Mouse (Mus musculus) ES-Bruce4 (cell line): Measurements from ENCODE around the gene Agap1. TPM values are rescaled to one million over a fixed set of nuclear protein-coding genes. Genes with fewer than 3 reads are reported as not detected.

Experiments used
- H3K27ac ChIP-seq: 2 replicates; pipeline ENCODE4 v1.5.1; 2012; ENCODE audit warnings: low read length, inconsistent platforms; ENCODE audit not compliant: insufficient read depth
- H3K27me3 ChIP-seq: 2 replicates; pipeline ENCODE4 v1.6.1; 2012; ENCODE audit warnings: mild to moderate bottlenecking, low read length, inconsistent platforms; ENCODE audit not compliant: control insufficient read depth, poor library complexity, insufficient read depth, severe bottlenecking
- H3K36me3 ChIP-seq: 2 replicates; pipeline ENCODE4 v1.6.1; 2012; ENCODE audit warnings: inconsistent platforms, mild to moderate bottlenecking, low read length, moderate library complexity; ENCODE audit not compliant: control insufficient read depth, poor library complexity, insufficient read depth, severe bottlenecking
- H3K4me1 ChIP-seq: one replicate; pipeline ENCODE4 v1.8.1; 2011; ENCODE audit warnings: low read length; ENCODE audit not compliant: control insufficient read depth, insufficient read depth
- H3K4me3 ChIP-seq: 2 replicates; pipeline ENCODE4 v1.5.1; 2011; ENCODE audit warnings: low read depth, mild to moderate bottlenecking, low read length
- H3K9ac ChIP-seq: 2 replicates; pipeline ENCODE4 v1.6.1; 2012; ENCODE audit warnings: low read depth, mild to moderate bottlenecking, inconsistent platforms; ENCODE audit not compliant: poor library complexity, severe bottlenecking
- H3K9me3 ChIP-seq: replicated peaks from 2 replicates; pipeline ENCODE4 v1.6.1; 2012; ENCODE audit warnings: mild to moderate bottlenecking, low read length, inconsistent platforms; ENCODE audit not compliant: control insufficient read depth, poor library complexity, insufficient read depth, severe bottlenecking
- CTCF ChIP-seq: IDR thresholded peaks from one replicate; pipeline ENCODE4 v1.8.1; 2011; ENCODE audit warnings: low read depth, low read length
- EP300 ChIP-seq: IDR thresholded peaks from 2 replicates; pipeline ENCODE4 v1.6.1; 2011; ENCODE audit warnings: low read depth, low read length; ENCODE audit not compliant: insufficient read depth
- POLR2A ChIP-seq: IDR thresholded peaks from one replicate; pipeline ENCODE4 v1.8.1; 2011; ENCODE audit warnings: low read length; ENCODE audit not compliant: insufficient read depth
- polyA plus RNA-seq: library from polyadenylated mRNA; stranded (reverse); fragments of >200 nt; gene quantifications from 2 replicates; pipeline ENCODE4 v1.2.4, GENCODE M21; 2011; ENCODE audit warnings: low read depth; ENCODE audit not compliant: missing spikeins, insufficient read depth, insufficient read length

Gene Agap1
- polyA plus RNA-seq, 1 experiment: 31.0 TPM

DNA sequence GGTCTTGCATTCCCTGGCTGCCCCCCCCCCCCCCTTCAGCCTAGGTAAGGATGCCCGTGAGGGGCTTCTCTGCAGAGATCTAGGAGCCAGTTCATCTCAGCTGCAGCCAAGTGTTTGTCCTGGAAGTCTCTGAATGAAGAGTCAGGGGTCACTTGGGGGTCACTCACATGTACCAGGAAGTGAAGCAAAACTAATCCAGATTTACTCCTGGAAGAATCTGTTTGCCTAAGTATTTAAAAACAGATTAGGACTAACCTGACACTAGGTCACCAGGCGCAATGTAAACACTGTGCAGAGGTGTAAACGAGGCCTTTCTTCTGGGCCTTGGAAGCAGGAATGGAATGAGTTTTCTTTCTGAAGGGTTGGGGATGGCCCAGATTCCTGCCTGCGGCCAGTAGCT is 431.1 kb downstream of the Agap1 start:
- Histone ChIP-seq H3K27ac (no peak overlapping the region), H3K4me1 (peaks cover 2% of the 10 kb centered on the region), H3K4me3 (no peak overlapping the region), H3K36me3 (no peaks in the 10 kb centered on the region), H3K9me3 (no peaks in the 10 kb centered on the region), H3K27me3 (no peaks in the 10 kb centered on the region), H3K9ac (no peak overlapping the region)
- TF ChIP-seq EP300 (no peak), CTCF (no peak), POLR2A (no peak)

- no peak overlapping the region for H3K27ac ChIP-seq
- H3K9me3 ChIP-seq: no peaks in the 10 kb centered on the region
- TF ChIP-seq EP300: no peak
- no peak for TF ChIP-seq CTCF
- TF ChIP-seq POLR2A: no peak
- no peaks in the 10 kb centered on the region for H3K27me3 ChIP-seq
- H3K4me3 ChIP-seq: no peak overlapping the region
- no peaks in the 10 kb centered on the region for H3K36me3 ChIP-seq
- H3K4me1 ChIP-seq: no peaks in the 10 kb centered on the region
- no peak overlapping the region for H3K9ac ChIP-seq
Observed at GRCm38 (mm10) chr1:89891400-89891799, 436.8 kb downstream of the Agap1 start.

DNA sequence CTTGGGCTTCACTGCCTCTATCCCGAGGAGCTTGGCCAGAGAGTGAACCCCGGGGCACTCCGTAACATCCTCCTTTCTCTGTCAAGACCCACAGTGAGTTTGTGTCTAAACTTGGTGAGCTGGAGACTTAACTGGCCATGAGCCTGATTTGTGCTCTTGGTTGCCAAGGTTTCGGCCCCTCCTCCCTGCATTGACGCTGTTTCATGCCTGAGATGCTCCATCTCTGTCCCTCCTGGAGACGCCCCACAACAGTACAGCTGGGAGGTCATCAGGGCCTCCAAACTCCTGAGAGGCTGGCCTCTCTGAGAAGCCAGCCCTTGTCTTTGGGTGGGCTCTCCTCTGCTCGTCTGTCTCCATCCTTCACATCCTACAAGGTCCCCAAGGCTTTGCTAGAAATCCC is 437.7 kb downstream of the Agap1 start:
- H3K27ac ChIP-seq: no peak overlapping the region
- no peaks in the 10 kb centered on the region for H3K27me3 ChIP-seq
- no peaks in the 10 kb centered on the region for H3K9me3 ChIP-seq
- no peak overlapping the region for H3K9ac ChIP-seq
- no peaks in the 10 kb centered on the region for H3K4me1 ChIP-seq
- H3K4me3 ChIP-seq: no peak overlapping the region
- TF ChIP-seq POLR2A (no peak), EP300 (no peak)
- no peaks in the 10 kb centered on the region for H3K36me3 ChIP-seq

- H3K9me3 ChIP-seq: no peaks in the 10 kb centered on the region
- no peak overlapping the region for H3K4me3 ChIP-seq
- H3K9ac ChIP-seq: no peak overlapping the region
- no peaks in the 10 kb centered on the region for H3K27me3 ChIP-seq
- no peaks in the 10 kb centered on the region for H3K36me3 ChIP-seq
- no peaks in the 10 kb centered on the region for H3K4me1 ChIP-seq
- no peak overlapping the region for H3K27ac ChIP-seq
- TF ChIP-seq EP300 (no peak), CTCF (no peak), POLR2A (no peak)
Observed at GRCm38 (mm10) chr1:89895801-89896200, 441.2 kb downstream of the Agap1 start.

- Histone ChIP-seq H3K27me3 (no peaks in the 10 kb centered on the region), H3K4me1 (no peaks in the 10 kb centered on the region), H3K36me3 (no peaks in the 10 kb centered on the region), H3K4me3 (no peak overlapping the region), H3K27ac (no peak overlapping the region), H3K9ac (no peak overlapping the region), H3K9me3 (no peaks in the 10 kb centered on the region)
- TF ChIP-seq EP300: no peak
- no peak for TF ChIP-seq POLR2A
- TF ChIP-seq CTCF: no peak
Observed at GRCm38 (mm10) chr1:89899036-89899435, 444.4 kb downstream of the Agap1 start.

- H3K27ac ChIP-seq: no peak overlapping the region
- H3K9me3 ChIP-seq: no peaks in the 10 kb centered on the region
Observed at GRCm38 (mm10) chr1:89899761-89900445, 445.3 kb downstream of the Agap1 start.

More at GRCm38 (mm10) chr1:89899761-89900445, 445.3 kb downstream of the Agap1 start:
- H3K27me3 ChIP-seq: no peaks in the 10 kb centered on the region
- TF ChIP-seq CTCF (no peak), EP300 (no peak), POLR2A (no peak)
- no peak overlapping the region for H3K4me3 ChIP-seq
- H3K4me1 ChIP-seq: no peaks in the 10 kb centered on the region
- H3K36me3 ChIP-seq: no peaks in the 10 kb centered on the region
- no peak overlapping the region for H3K9ac ChIP-seq
